In genomic region chr8:71475702-71476075, GRCm38 (mm10) we compare ENCODE assay signal across 1 mouse cellular context.
TF ChIP-seq lines count a peak whose summit lies in the region.

No protein-coding gene starts in this region.

TF ChIP-seq in MEL, 35 proteins besides CTCF, POLR2A, EP300 and RAD21:
- no peak for TF ChIP-seq KAT2A (conservative IDR thresholded peaks at IDR 0.05; ENCODE audit: low read depth, low read length)
- TF ChIP-seq USF1 (IDR thresholded peaks at IDR 0.05; ENCODE audit: low read depth, low read length) = no peak
- no peak for TF ChIP-seq SIN3A (IDR thresholded peaks at IDR 0.05; ENCODE audit: low read length)
- TF ChIP-seq MAFK (IDR thresholded peaks at IDR 0.05; ENCODE audit: borderline replicate concordance, low read depth, low read length) = no peak
- 0 out of 2 replicates have a peak, but pooled peaks have one; percentile 20 for TF ChIP-seq MYC (IDR thresholded peaks at IDR 0.05; ENCODE audit: low read depth, low read length)
- no peak for TF ChIP-seq JUND (IDR thresholded peaks at IDR 0.05; ENCODE audit: low read depth, low read length)
- TF ChIP-seq ETS1 (IDR thresholded peaks at IDR 0.05; ENCODE audit: low read depth, low read length) = no peak
- no peak for TF ChIP-seq USF2 (IDR thresholded peaks at IDR 0.05; ENCODE audit: borderline replicate concordance in 1 of 2, insufficient read depth in 1 of 2, low read depth in 1 of 2, low read length in 2 of 2)
- TF ChIP-seq ZMIZ1 (IDR thresholded peaks at IDR 0.05; ENCODE audit: low read depth, low read length) = no peak; the same call in 1 of the 2 replicates
- TF ChIP-seq POLR2AphosphoS2 (IDR thresholded peaks at IDR 0.05; ENCODE audit: low read length) = peak; percentile 24; the same call in 1 of the 2 replicates
- TF ChIP-seq TCF12 (IDR thresholded peaks at IDR 0.05; ENCODE audit: low read depth, low read length) = no peak
- TF ChIP-seq NRF1 (IDR thresholded peaks at IDR 0.05; ENCODE audit: insufficient read depth, low read depth, low read length, poor library complexity, severe bottlenecking) = no peak
- TF ChIP-seq E2F4 (IDR thresholded peaks at IDR 0.05; ENCODE audit: borderline replicate concordance, low read depth, low read length) = no peak
- no peak for TF ChIP-seq ZNF384 (IDR thresholded peaks at IDR 0.05; ENCODE audit: low read depth, low read length)
- TF ChIP-seq GATA1 (IDR thresholded peaks at IDR 0.05; ENCODE audit: low read depth, low read length) = no peak
- TF ChIP-seq TBP (IDR thresholded peaks at IDR 0.05; ENCODE audit: low read depth, low read length) = no peak
- TF ChIP-seq CHD2 (IDR thresholded peaks at IDR 0.05; ENCODE audit: low read length) = no peak
- no peak for TF ChIP-seq MYB (IDR thresholded peaks at IDR 0.05; ENCODE audit: low read depth, low read length)
- no peak for TF ChIP-seq HCFC1 (IDR thresholded peaks at IDR 0.05; ENCODE audit: low read depth, low read length)
- TF ChIP-seq GABPA (IDR thresholded peaks at IDR 0.05; ENCODE audit: low read depth, low read length) = no peak
- TF ChIP-seq MAZ (IDR thresholded peaks at IDR 0.05; ENCODE audit: low read depth, low read length) = no peak
- TF ChIP-seq RCOR1 (IDR thresholded peaks at IDR 0.05; ENCODE audit: low read depth, low read length) = no peak
- 0 out of 2 replicates have a peak, but pooled peaks have one; percentile 28 for TF ChIP-seq MAX (IDR thresholded peaks at IDR 0.05; ENCODE audit: low read length)
